Mouse (Mus musculus): ENCODE measurements at regions not wholly inside any gene's neighbourhood (a gene's known extent, or its start where the extent isn't known, plus 50 kb on each side); places are given as distances from the start of the nearest gene placed in this dataset.
"Not testable (repeated sequence)": the region's sequence is repeated elsewhere in the genome, so short reads cannot be mapped to it uniquely, and the experiment has no call there.

GRCm38 (mm10) chr12:11037951-11038350 is 112.9 kb downstream of the Kcns3 start:
- peak; percentile 56 for DNase-seq

- DNase-seq = peak; percentile 51
These were observed 130.0 kb downstream of the Kcns3 start for GRCm38 (mm10) chr12:11020571-11021545.

GRCm38 (mm10) chr12:11011159-11011558 is 139.7 kb downstream of the Kcns3 start:
- peak; percentile 32 for DNase-seq

- peak; percentile 10 for DNase-seq
These were observed 166.6 kb downstream of the Kcns3 start for GRCm38 (mm10) chr12:10984295-10984694.

GRCm38 (mm10) chr12:10949184-10949583 is 201.7 kb downstream of the Kcns3 start:
- no peak for DNase-seq

GRCm38 (mm10) chr12:10941064-10941463 is 209.8 kb downstream of the Kcns3 start:
- DNase-seq = peak; percentile 59

- not testable (repeated sequence) for DNase-seq
These were observed 250.8 kb downstream of the Kcns3 start for GRCm38 (mm10) chr12:10900054-10900453.

GRCm38 (mm10) chr12:10878791-10879190 is 272.1 kb downstream of the Kcns3 start:
- no peak for DNase-seq

GRCm38 (mm10) chr12:10874589-10875554 is 276.0 kb downstream of the Kcns3 start:
- DNase-seq = no peak

- DNase-seq = no peak
These were observed 277.0 kb downstream of the Kcns3 start for GRCm38 (mm10) chr12:10873716-10874401.

GRCm38 (mm10) chr12:10867674-10868635 is 282.9 kb downstream of the Kcns3 start:
- DNase-seq = no peak

GRCm38 (mm10) chr12:10866907-10867538 is 283.8 kb downstream of the Kcns3 start:
- no peak for DNase-seq

GRCm38 (mm10) chr12:10865294-10865693 is 285.6 kb downstream of the Kcns3 start:
- DNase-seq = no peak

GRCm38 (mm10) chr12:10820335-10820734 is 330.5 kb downstream of the Kcns3 start:
- no peak for DNase-seq

GRCm38 (mm10) chr12:10818083-10818482 is 332.8 kb downstream of the Kcns3 start:
- no peak for DNase-seq

- no peak for DNase-seq
These were observed 333.3 kb downstream of the Kcns3 start for GRCm38 (mm10) chr12:10817516-10817915.

- no peak for DNase-seq
These were observed 340.3 kb downstream of the Kcns3 start for GRCm38 (mm10) chr12:10810597-10810996.

- DNase-seq = no peak
These were observed 346.4 kb downstream of the Kcns3 start for GRCm38 (mm10) chr12:10804491-10804890.

Measured in kidney, postnatal 10 days (tissue).